Mouse (Mus musculus): ENCODE results near the gene Pla2g4e. TPM values are rescaled to one million over a fixed set of nuclear protein-coding genes. Genes with fewer than 3 reads are reported as not detected.
A peak's percentile ranks its signal among the peaks of the same experiment; 100 is the strongest.
"Not testable (repeated sequence)": the region's sequence is repeated elsewhere in the genome, so short reads cannot be mapped to it uniquely, and the experiment has no call there.

The Pla2g4e gene
- polyA plus RNA-seq, 1 experiment from 2014 or later = 0.10 TPM

DNA sequence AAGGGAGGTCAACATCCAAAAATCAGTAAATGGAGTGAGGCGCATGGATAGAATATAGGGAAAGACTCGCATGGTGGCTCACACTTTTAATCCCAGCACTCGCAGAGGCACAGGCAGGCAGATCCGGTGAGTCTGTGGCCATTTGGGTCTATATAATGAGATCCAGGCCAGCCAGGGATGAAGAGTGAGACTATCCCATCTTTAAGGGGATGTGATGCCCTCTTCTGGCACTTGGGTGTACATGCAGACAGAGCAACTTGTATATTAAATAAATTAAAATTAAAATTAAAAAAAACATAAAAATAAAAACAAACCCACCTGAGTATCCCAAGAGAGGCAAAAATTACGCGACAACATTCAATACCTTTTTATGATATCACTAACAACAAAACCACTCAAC, 20.4 kb upstream of the Pla2g4e start:
- no peak for ATAC-seq (ENCODE audit: low FRiP score, low read depth)
- no peaks in the 10 kb centered on the region for H3K9me3 ChIP-seq
- H3K9ac ChIP-seq = no peak overlapping the region
- 0 out of 2 replicates have a peak, but pooled peaks cover 5% of the 10 kb centered on the region for H3K27me3 ChIP-seq
- H3K4me2 ChIP-seq (replicated peaks) = no peak overlapping the region
- 0 out of 2 replicates have a peak, but pooled peaks cover 4% of the 10 kb centered on the region for H3K4me1 ChIP-seq
- no peak overlapping the region for H3K27ac ChIP-seq
- H3K4me3 ChIP-seq = no peak overlapping the region
- 58% methylated on average over 6 of the region's 6 CpGs for WGBS
- H3K36me3 ChIP-seq = no peaks in the 10 kb centered on the region

DNA sequence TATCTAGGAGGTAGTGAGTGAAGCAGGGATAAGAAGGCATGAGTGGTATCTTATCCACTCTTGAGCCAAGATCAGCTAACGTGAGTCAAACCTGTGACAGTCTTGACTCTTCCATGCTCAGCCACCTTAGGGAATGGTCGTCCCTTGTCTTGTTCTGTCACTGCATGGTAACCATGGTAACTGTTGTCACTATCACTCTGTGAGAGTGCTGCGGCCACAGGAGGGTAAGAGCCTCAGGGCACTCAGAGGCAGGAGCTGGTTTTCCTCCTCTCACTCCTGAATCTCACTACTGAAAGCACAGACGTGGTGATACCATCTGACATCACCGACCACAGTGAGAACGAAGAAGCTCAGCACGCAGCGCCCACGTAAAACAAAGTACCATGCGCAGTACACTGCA, 19.7 kb upstream of the Pla2g4e start:
- H3K27ac ChIP-seq = no peak overlapping the region
- WGBS = 57% methylated on average over 10 of the region's 10 CpGs
- H3K27me3 ChIP-seq = 0 out of 2 replicates have a peak, but pooled peaks cover 4% of the 10 kb centered on the region
- no peak overlapping the region for H3K9ac ChIP-seq
- H3K4me2 ChIP-seq (replicated peaks) = no peak overlapping the region
- H3K9me3 ChIP-seq = no peaks in the 10 kb centered on the region
- 0 out of 2 replicates have a peak, but pooled peaks cover 4% of the 10 kb centered on the region for H3K4me1 ChIP-seq
- no peak overlapping the region for H3K4me3 ChIP-seq
- ATAC-seq (ENCODE audit: low FRiP score, low read depth) = no peak
- H3K36me3 ChIP-seq = no peaks in the 10 kb centered on the region

- Histone ChIP-seq H3K4me1 (no peaks in the 10 kb centered on the region), H3K4me2 (replicated peaks) (no peak overlapping the region), H3K9ac (no peak overlapping the region), H3K27me3 (0 out of 2 replicates have a peak, but pooled peaks cover 2% of the 10 kb centered on the region), H3K9me3 (no peaks in the 10 kb centered on the region), H3K36me3 (no peaks in the 10 kb centered on the region), H3K4me3 (no peak overlapping the region), H3K27ac (no peak overlapping the region)
- 12% methylated on average over 1 of the region's 1 CpGs for WGBS
- ATAC-seq (ENCODE audit: low FRiP score, low read depth) = no peak
Measured at GRCm38 (mm10) chr2:120262876-120263275, 17.7 kb upstream of the Pla2g4e start.

DNA sequence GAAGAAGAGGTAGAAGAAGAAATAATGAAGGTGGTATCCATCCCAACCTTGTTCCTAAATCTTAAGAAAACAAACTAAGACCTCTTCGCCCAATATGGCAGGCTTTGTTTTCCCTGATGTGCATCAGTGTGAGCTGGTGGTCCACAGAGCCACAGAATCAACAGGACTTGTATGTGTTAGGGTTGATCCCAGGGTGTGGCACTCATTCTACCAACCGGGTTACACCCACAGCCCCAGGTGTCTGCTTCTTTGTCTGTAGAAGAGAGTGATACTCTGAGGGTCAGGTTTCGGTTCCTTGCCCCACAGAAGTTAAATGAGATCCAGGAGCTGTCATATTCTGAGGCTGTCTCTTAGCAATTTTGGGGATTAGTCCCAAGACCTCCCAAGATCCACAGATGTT, 16.2 kb upstream of the Pla2g4e start:
- ATAC-seq (ENCODE audit: low FRiP score, low read depth) = no peak
- Histone ChIP-seq H3K36me3 (no peaks in the 10 kb centered on the region), H3K4me1 (no peaks in the 10 kb centered on the region), H3K4me3 (no peak overlapping the region), H3K27me3 (no peaks in the 10 kb centered on the region), H3K27ac (no peak overlapping the region), H3K9ac (no peak overlapping the region), H3K4me2 (replicated peaks) (no peak overlapping the region), H3K9me3 (no peaks in the 10 kb centered on the region)
- WGBS = 65% methylated on average over 3 of the region's 3 CpGs

DNA sequence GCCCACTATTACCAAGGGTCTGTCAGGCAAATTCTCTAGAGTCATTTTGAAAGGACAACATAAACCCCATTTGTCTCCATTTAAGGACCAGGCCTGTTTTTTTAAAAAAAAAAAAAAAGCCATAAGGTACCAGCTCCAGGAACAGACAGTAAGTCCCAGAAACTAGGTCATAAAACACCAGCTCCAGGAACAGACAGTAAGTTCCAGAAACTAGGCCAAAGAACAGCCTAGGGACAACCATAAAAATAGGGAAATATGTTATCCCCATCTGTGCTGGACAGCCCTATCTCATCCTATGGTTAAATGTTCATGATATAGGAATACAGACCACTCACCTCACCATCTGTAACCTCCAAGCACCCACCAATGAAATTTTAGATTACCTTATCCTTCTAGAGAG, 11.1 kb upstream of the Pla2g4e start:
- Histone ChIP-seq H3K4me1 (peaks cover 3% of the 10 kb centered on the region; the same call in 1 of the 2 replicates), H3K9ac (no peak overlapping the region), H3K27ac (no peak overlapping the region), H3K36me3 (no peaks in the 10 kb centered on the region), H3K4me2 (replicated peaks) (no peak overlapping the region), H3K27me3 (no peaks in the 10 kb centered on the region), H3K9me3 (no peaks in the 10 kb centered on the region), H3K4me3 (no peak overlapping the region)
- no peak for ATAC-seq (ENCODE audit: low FRiP score, low read depth)

DNA sequence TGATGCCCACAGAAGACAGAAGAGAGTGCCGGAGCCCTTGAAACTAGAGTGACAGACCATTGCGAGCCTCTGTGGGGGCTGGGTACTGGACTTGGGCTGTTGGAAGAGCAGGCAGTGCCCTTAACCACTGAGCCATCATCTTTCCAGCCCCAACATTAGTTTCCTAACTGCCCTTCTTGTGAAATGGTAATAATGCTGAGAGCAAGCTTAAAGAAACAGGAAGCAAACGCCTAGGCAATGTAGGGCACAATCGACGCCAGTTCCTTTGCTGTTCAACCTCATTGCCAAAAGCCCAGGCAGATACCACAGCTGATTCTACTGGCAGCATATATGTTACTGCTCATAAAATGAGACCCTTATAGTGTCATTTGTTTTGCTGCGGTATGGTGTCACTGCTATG, 7.5 kb upstream of the Pla2g4e start:
- H3K9me3 ChIP-seq = no peaks in the 10 kb centered on the region
- H3K9ac ChIP-seq = no peak overlapping the region
- peaks cover 3% of the 10 kb centered on the region; the same call in 1 of the 2 replicates for H3K4me1 ChIP-seq
- H3K36me3 ChIP-seq = no peaks in the 10 kb centered on the region
- ATAC-seq (ENCODE audit: low FRiP score, low read depth) = no peak
- H3K4me2 ChIP-seq (replicated peaks) = no peak overlapping the region
- 79% methylated on average over 6 of the region's 6 CpGs for WGBS
- no peak overlapping the region for H3K27ac ChIP-seq
- H3K27me3 ChIP-seq = no peaks in the 10 kb centered on the region
- H3K4me3 ChIP-seq = no peak overlapping the region

DNA sequence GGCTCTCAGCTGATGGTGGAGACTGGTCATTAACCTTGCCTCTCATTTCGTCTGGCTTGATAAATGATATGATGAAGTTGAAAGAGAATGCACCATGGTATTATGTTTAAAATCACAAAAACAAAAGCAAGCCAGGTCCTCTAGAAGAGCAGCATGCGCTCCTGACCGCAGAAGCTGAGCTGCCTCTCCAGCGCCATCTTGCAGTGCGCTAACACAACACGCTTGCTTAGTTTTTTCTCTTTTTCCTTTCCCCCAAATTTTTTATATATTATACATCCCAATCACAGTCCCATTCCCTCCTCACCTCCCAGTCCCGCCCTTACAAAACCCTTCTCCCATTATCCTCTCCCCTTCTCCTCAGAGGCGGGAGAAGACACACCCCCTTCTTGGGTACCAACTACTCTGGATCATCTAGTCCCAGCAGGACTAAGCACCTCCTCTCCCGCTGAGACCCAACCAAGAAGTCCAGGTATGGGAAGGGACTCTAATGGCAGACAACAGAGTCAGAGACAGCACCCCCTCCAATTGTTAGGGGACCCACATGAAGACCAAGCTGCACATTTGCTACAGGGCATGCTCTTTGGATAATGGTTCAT, 384 bp upstream of the Pla2g4e start:
- peak overlapping the region; percentile 45 for H3K4me3 ChIP-seq
- H3K9ac ChIP-seq = peak overlapping the region; percentile 43; the same call in 1 of the 2 replicates
- WGBS = 18% methylated on average over 9 of the region's 9 CpGs
- H3K9me3 ChIP-seq = no peaks in the 10 kb centered on the region
- 0 out of 2 replicates have a peak, but pooled peaks have one; percentile 36 for ATAC-seq (ENCODE audit: low FRiP score, low read depth)
- H3K4me2 ChIP-seq (replicated peaks) = peak overlapping the region; percentile 77
- H3K27me3 ChIP-seq = peaks cover 37% of the 10 kb centered on the region
- H3K36me3 ChIP-seq = no peaks in the 10 kb centered on the region
- peaks cover 5% of the 10 kb centered on the region for H3K4me1 ChIP-seq
- H3K27ac ChIP-seq = no peak overlapping the region

GRCm38 (mm10) chr2:120243995-120244394, 1.1 kb downstream of the Pla2g4e start:
- 86% methylated on average over 2 of the region's 2 CpGs for WGBS
- no peaks in the 10 kb centered on the region for H3K9me3 ChIP-seq
- no peaks in the 10 kb centered on the region for H3K36me3 ChIP-seq
- no peak overlapping the region for H3K9ac ChIP-seq
- H3K27me3 ChIP-seq = peaks cover 37% of the 10 kb centered on the region
- peaks cover 5% of the 10 kb centered on the region for H3K4me1 ChIP-seq
- ATAC-seq (ENCODE audit: low FRiP score, low read depth) = no peak
- no peak overlapping the region for H3K4me2 ChIP-seq (replicated peaks)
- no peak overlapping the region for H3K27ac ChIP-seq
- H3K4me3 ChIP-seq = no peak overlapping the region

DNA sequence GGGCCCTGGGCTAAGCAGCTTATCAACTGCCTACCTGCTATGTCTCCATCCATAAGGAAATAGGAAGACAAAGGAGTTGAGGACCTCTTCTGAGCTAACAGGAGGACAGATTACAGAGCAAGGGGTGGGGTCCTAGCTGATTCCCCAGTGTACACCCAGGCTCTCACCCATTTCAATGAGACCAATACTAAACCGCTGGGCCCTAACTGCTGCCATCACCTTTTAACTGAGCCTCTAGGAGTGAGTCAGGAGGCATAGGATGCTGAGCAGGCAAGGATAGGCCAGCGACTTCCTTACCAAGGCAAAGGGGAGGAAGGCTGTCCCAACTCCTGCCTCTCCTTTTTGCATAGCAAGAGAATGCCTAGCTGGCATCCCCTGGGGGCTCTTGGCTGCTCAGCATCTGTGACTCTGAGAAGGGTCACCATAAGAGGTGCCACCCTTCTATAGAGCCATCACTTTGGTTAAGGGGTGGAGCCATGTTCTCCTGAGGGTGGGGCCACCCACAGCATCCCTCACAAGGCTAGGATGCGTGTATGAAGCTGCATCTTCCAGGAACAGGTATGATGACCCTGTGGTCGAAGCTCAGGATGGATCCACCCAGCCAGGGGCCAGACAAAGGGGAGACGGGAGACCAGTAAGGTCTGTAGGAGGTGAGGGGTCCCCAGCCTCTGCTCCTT, 2.2 kb downstream of the Pla2g4e start:
- Histone ChIP-seq H3K27ac (no peak overlapping the region), H3K4me3 (no peak overlapping the region), H3K9ac (no peak overlapping the region), H3K36me3 (no peaks in the 10 kb centered on the region), H3K4me2 (replicated peaks) (no peak overlapping the region), H3K9me3 (no peaks in the 10 kb centered on the region), H3K4me1 (peaks cover 5% of the 10 kb centered on the region), H3K27me3 (peaks cover 37% of the 10 kb centered on the region)
- WGBS = 77% methylated on average over 5 of the region's 5 CpGs
- no peak for ATAC-seq (ENCODE audit: low FRiP score, low read depth)

DNA sequence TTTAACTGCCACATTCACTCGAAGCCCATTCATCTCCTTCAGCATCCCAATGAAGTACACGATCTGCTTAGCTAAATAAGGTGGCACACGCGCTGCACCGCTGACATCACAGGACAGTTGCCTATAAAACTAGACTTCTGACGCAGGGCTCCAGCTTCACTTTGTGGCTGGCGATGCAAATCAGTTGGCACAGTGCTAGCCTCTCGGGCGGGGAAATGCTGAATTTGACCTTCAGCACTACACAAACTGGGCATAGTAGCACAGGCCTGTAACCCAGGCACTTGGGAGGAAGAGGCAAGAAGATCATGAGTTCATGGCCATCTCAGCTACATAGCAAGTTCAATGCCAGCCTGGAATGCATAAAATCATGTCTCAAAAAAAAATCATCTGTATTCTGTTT, 6.4 kb downstream of the Pla2g4e start:
- not testable (repeated sequence) for H3K4me1 ChIP-seq; H3K9ac ChIP-seq; H3K36me3 ChIP-seq; H3K4me3 ChIP-seq; H3K27ac ChIP-seq; H3K4me2 ChIP-seq (replicated peaks); ATAC-seq (ENCODE audit: low FRiP score, low read depth); H3K9me3 ChIP-seq
- 82% methylated on average over 9 of the region's 9 CpGs for WGBS
- peaks cover 12% of the 10 kb centered on the region; the same call in 1 of the 2 replicates for H3K27me3 ChIP-seq

GRCm38 (mm10) chr2:120237784-120238183, 7.4 kb downstream of the Pla2g4e start:
- H3K27me3 ChIP-seq = 0 out of 2 replicates have a peak, but pooled peaks cover 3% of the 10 kb centered on the region
- no peak overlapping the region for H3K9ac ChIP-seq
- H3K4me3 ChIP-seq = no peak overlapping the region
- no peaks in the 10 kb centered on the region for H3K4me1 ChIP-seq
- no peaks in the 10 kb centered on the region for H3K36me3 ChIP-seq
- WGBS = 68% methylated on average over 5 of the region's 5 CpGs
- H3K9me3 ChIP-seq = no peaks in the 10 kb centered on the region
- no peak overlapping the region for H3K4me2 ChIP-seq (replicated peaks)
- no peak for ATAC-seq (ENCODE audit: low FRiP score, low read depth)
- no peak overlapping the region for H3K27ac ChIP-seq

- ATAC-seq (ENCODE audit: low FRiP score, low read depth) = no peak
- H3K4me1 ChIP-seq = no peaks in the 10 kb centered on the region
- no peaks in the 10 kb centered on the region for H3K36me3 ChIP-seq
- H3K9ac ChIP-seq = no peak overlapping the region
- no peak overlapping the region for H3K4me3 ChIP-seq
- no peaks in the 10 kb centered on the region for H3K9me3 ChIP-seq
- no peak overlapping the region for H3K27ac ChIP-seq
- no peak overlapping the region for H3K4me2 ChIP-seq (replicated peaks)
- WGBS = 79% methylated on average over 3 of the region's 3 CpGs
- H3K27me3 ChIP-seq = no peaks in the 10 kb centered on the region
Measured at GRCm38 (mm10) chr2:120235947-120236640, 9.0 kb downstream of the Pla2g4e start.
